Mouse (Mus musculus): ENCODE results near the gene Strip1. TPM values are rescaled to one million over a fixed set of nuclear protein-coding genes. Genes with fewer than 3 reads are reported as not detected.

Gene Strip1
- polyA plus RNA-seq, 1 experiment from 2014 or later = 36.4 TPM

- 68% methylated on average over 6 of the region's 6 CpGs for WGBS
- peaks cover 7% of the 10 kb centered on the region; the same call in 1 of the 2 replicates for H3K4me1 ChIP-seq (ENCODE audit: control insufficient read depth, insufficient read depth, low read length)
Observed at GRCm38 (mm10) chr3:107586504-107586903, 45.0 kb downstream of the Strip1 start.

GRCm38 (mm10) chr3:107583893-107584292 lies 47.6 kb downstream of the Strip1 start:
- 9% methylated on average over 1 of the region's 1 CpGs for WGBS
- no peak overlapping the region for H3K4me3 ChIP-seq (replicated peaks; ENCODE audit: low read length)
- ATAC-seq (ENCODE audit: insufficient read depth, low FRiP score) = no peak

More at GRCm38 (mm10) chr3:107586504-107586903, 45.0 kb downstream of the Strip1 start:
- H3K27ac ChIP-seq (ENCODE audit: low read length) = no peak overlapping the region
- no peak overlapping the region for H3K4me3 ChIP-seq (replicated peaks; ENCODE audit: low read length)
- no peaks in the 10 kb centered on the region for H3K36me3 ChIP-seq (ENCODE audit: control insufficient read depth, insufficient read depth, low read length)
- H3K27me3 ChIP-seq (ENCODE audit: control insufficient read depth, insufficient read depth, low read length) = peaks cover 65% of the 10 kb centered on the region
- H3K4me2 ChIP-seq (ENCODE audit: low read depth, low read length) = no peak overlapping the region
- H3K9ac ChIP-seq (ENCODE audit: low read length) = no peak overlapping the region
- no peak for ATAC-seq (ENCODE audit: insufficient read depth, low FRiP score)
- H3K9me3 ChIP-seq (replicated peaks; ENCODE audit: control insufficient read depth, low read length) = no peaks in the 10 kb centered on the region

GRCm38 (mm10) chr3:107582875-107583767 lies 48.4 kb downstream of the Strip1 start:
- Histone ChIP-seq H3K4me1 (ENCODE audit: control insufficient read depth, insufficient read depth, low read length) (peaks cover 7% of the 10 kb centered on the region; the same call in 1 of the 2 replicates), H3K27ac (ENCODE audit: low read length) (no peak overlapping the region), H3K9me3 (replicated peaks; ENCODE audit: control insufficient read depth, low read length) (no peaks in the 10 kb centered on the region), H3K27me3 (ENCODE audit: control insufficient read depth, insufficient read depth, low read length) (peaks cover 65% of the 10 kb centered on the region), H3K4me3 (replicated peaks; ENCODE audit: low read length) (peak overlapping the region; percentile 35), H3K9ac (ENCODE audit: low read length) (no peak overlapping the region), H3K4me2 (ENCODE audit: low read depth, low read length) (peak overlapping the region; percentile 51), H3K36me3 (ENCODE audit: control insufficient read depth, insufficient read depth, low read length) (no peaks in the 10 kb centered on the region)
- ATAC-seq (ENCODE audit: insufficient read depth, low FRiP score) = no peak
- WGBS = 1% methylated on average over 65 of the region's 65 CpGs

More at GRCm38 (mm10) chr3:107583893-107584292, 47.6 kb downstream of the Strip1 start:
- H3K27me3 ChIP-seq (ENCODE audit: control insufficient read depth, insufficient read depth, low read length) = peaks cover 66% of the 10 kb centered on the region
- H3K4me2 ChIP-seq (ENCODE audit: low read depth, low read length) = no peak overlapping the region
- H3K4me1 ChIP-seq (ENCODE audit: control insufficient read depth, insufficient read depth, low read length) = peaks cover 7% of the 10 kb centered on the region; the same call in 1 of the 2 replicates
- H3K36me3 ChIP-seq (ENCODE audit: control insufficient read depth, insufficient read depth, low read length) = no peaks in the 10 kb centered on the region
- H3K9me3 ChIP-seq (replicated peaks; ENCODE audit: control insufficient read depth, low read length) = no peaks in the 10 kb centered on the region
- no peak overlapping the region for H3K27ac ChIP-seq (ENCODE audit: low read length)
- no peak overlapping the region for H3K9ac ChIP-seq (ENCODE audit: low read length)

- Histone ChIP-seq H3K27ac (ENCODE audit: low read length) (no peak overlapping the region), H3K4me3 (replicated peaks; ENCODE audit: low read length) (peak overlapping the region; percentile 35), H3K27me3 (ENCODE audit: control insufficient read depth, insufficient read depth, low read length) (peaks cover 59% of the 10 kb centered on the region), H3K9ac (ENCODE audit: low read length) (no peak overlapping the region), H3K4me1 (ENCODE audit: control insufficient read depth, insufficient read depth, low read length) (peaks cover 7% of the 10 kb centered on the region; the same call in 1 of the 2 replicates), H3K4me2 (ENCODE audit: low read depth, low read length) (peak overlapping the region; percentile 51), H3K9me3 (replicated peaks; ENCODE audit: control insufficient read depth, low read length) (no peaks in the 10 kb centered on the region), H3K36me3 (ENCODE audit: control insufficient read depth, insufficient read depth, low read length) (no peaks in the 10 kb centered on the region)
- ATAC-seq (ENCODE audit: insufficient read depth, low FRiP score) = no peak
- 4% methylated on average over 18 of the region's 18 CpGs for WGBS
Observed at GRCm38 (mm10) chr3:107582130-107582874, 49.2 kb downstream of the Strip1 start.

GRCm38 (mm10) chr3:107581103-107582010 lies 50.1 kb downstream of the Strip1 start:
- WGBS = 8% methylated on average over 15 of the region's 15 CpGs
- ATAC-seq (ENCODE audit: insufficient read depth, low FRiP score) = no peak
- no peak overlapping the region for H3K27ac ChIP-seq (ENCODE audit: low read length)
- no peaks in the 10 kb centered on the region for H3K36me3 ChIP-seq (ENCODE audit: control insufficient read depth, insufficient read depth, low read length)
- no peak overlapping the region for H3K9ac ChIP-seq (ENCODE audit: low read length)
- H3K4me1 ChIP-seq (ENCODE audit: control insufficient read depth, insufficient read depth, low read length) = peaks cover 7% of the 10 kb centered on the region; the same call in 1 of the 2 replicates
- no peak overlapping the region for H3K4me2 ChIP-seq (ENCODE audit: low read depth, low read length)
- no peak overlapping the region for H3K4me3 ChIP-seq (replicated peaks; ENCODE audit: low read length)
- H3K27me3 ChIP-seq (ENCODE audit: control insufficient read depth, insufficient read depth, low read length) = peaks cover 51% of the 10 kb centered on the region
- no peaks in the 10 kb centered on the region for H3K9me3 ChIP-seq (replicated peaks; ENCODE audit: control insufficient read depth, low read length)

GRCm38 (mm10) chr3:107579466-107579865 lies 52.0 kb downstream of the Strip1 start:
- WGBS = 6% methylated on average over 4 of the region's 4 CpGs
- H3K9ac ChIP-seq (ENCODE audit: low read length) = no peak overlapping the region
- no peaks in the 10 kb centered on the region for H3K9me3 ChIP-seq (replicated peaks; ENCODE audit: control insufficient read depth, low read length)
- H3K4me2 ChIP-seq (ENCODE audit: low read depth, low read length) = no peak overlapping the region
- no peak overlapping the region for H3K27ac ChIP-seq (ENCODE audit: low read length)
- H3K4me1 ChIP-seq (ENCODE audit: control insufficient read depth, insufficient read depth, low read length) = peaks cover 7% of the 10 kb centered on the region; the same call in 1 of the 2 replicates
- no peak for ATAC-seq (ENCODE audit: insufficient read depth, low FRiP score)
- no peak overlapping the region for H3K4me3 ChIP-seq (replicated peaks; ENCODE audit: low read length)
- H3K27me3 ChIP-seq (ENCODE audit: control insufficient read depth, insufficient read depth, low read length) = peaks cover 32% of the 10 kb centered on the region
- H3K36me3 ChIP-seq (ENCODE audit: control insufficient read depth, insufficient read depth, low read length) = no peaks in the 10 kb centered on the region

- ATAC-seq (ENCODE audit: insufficient read depth, low FRiP score) = peak; percentile 56; the same call in 1 of the 2 replicates
- peaks cover 17% of the 10 kb centered on the region for H3K27me3 ChIP-seq (ENCODE audit: control insufficient read depth, insufficient read depth, low read length)
- H3K4me2 ChIP-seq (ENCODE audit: low read depth, low read length) = no peak overlapping the region
- no peaks in the 10 kb centered on the region for H3K36me3 ChIP-seq (ENCODE audit: control insufficient read depth, insufficient read depth, low read length)
- peaks cover 3% of the 10 kb centered on the region; the same call in 1 of the 2 replicates for H3K4me1 ChIP-seq (ENCODE audit: control insufficient read depth, insufficient read depth, low read length)
- no peak overlapping the region for H3K4me3 ChIP-seq (replicated peaks; ENCODE audit: low read length)
- 26% methylated on average over 3 of the region's 3 CpGs for WGBS
- no peak overlapping the region for H3K9ac ChIP-seq (ENCODE audit: low read length)
- H3K9me3 ChIP-seq (replicated peaks; ENCODE audit: control insufficient read depth, low read length) = no peaks in the 10 kb centered on the region
- no peak overlapping the region for H3K27ac ChIP-seq (ENCODE audit: low read length)
Observed at GRCm38 (mm10) chr3:107577810-107578390, 53.6 kb downstream of the Strip1 start.

- Histone ChIP-seq H3K9ac (ENCODE audit: low read length) (no peak overlapping the region), H3K27me3 (ENCODE audit: control insufficient read depth, insufficient read depth, low read length) (peaks cover 16% of the 10 kb centered on the region), H3K4me1 (ENCODE audit: control insufficient read depth, insufficient read depth, low read length) (no peaks in the 10 kb centered on the region), H3K9me3 (replicated peaks; ENCODE audit: control insufficient read depth, low read length) (no peaks in the 10 kb centered on the region), H3K4me3 (replicated peaks; ENCODE audit: low read length) (no peak overlapping the region), H3K27ac (ENCODE audit: low read length) (no peak overlapping the region), H3K4me2 (ENCODE audit: low read depth, low read length) (no peak overlapping the region), H3K36me3 (ENCODE audit: control insufficient read depth, insufficient read depth, low read length) (no peaks in the 10 kb centered on the region)
- 82% methylated on average over 3 of the region's 3 CpGs for WGBS
- no peak for ATAC-seq (ENCODE audit: insufficient read depth, low FRiP score)
Observed at GRCm38 (mm10) chr3:107576807-107577206, 54.7 kb downstream of the Strip1 start.

All from stomach, embryonic 16.5 days (tissue).